Mouse (Mus musculus): ENCODE results near the gene Lpcat2b. TPM values are rescaled to one million over a fixed set of nuclear protein-coding genes. Genes with fewer than 3 reads are reported as not detected.

Lpcat2b gene
- total and polyA plus RNA-seq, 2 experiments, result not detected

- H3K36me3 ChIP-seq (ENCODE audit: control insufficient read depth, insufficient read depth, low read length), result no peaks in the 10 kb centered on the region
- no peak for TF ChIP-seq POLR2A (IDR thresholded peaks at IDR 0.05; ENCODE audit: extremely low read depth, insufficient read depth, low read length)
- no peak for TF ChIP-seq CTCF (IDR thresholded peaks at IDR 0.05; ENCODE audit: low read depth, low read length)
- no peak overlapping the region for H3K27ac ChIP-seq (replicated peaks; ENCODE audit: insufficient read depth, low read depth, low read length)
- 94% methylated on average over 5 of the region's 5 CpGs for WGBS
- H3K4me3 ChIP-seq (ENCODE audit: insufficient read depth, low read depth, low read length), result no peak overlapping the region
- H3K9ac ChIP-seq (ENCODE audit: low read depth, low read length), result no peak overlapping the region
- no peaks in the 10 kb centered on the region for H3K4me1 ChIP-seq (ENCODE audit: control insufficient read depth, insufficient read depth, low read length)
- H3K79me2 ChIP-seq (ENCODE audit: control insufficient read depth, insufficient read depth, low read length), result no peaks in the 10 kb centered on the region; the same call in 1 of the 2 replicates
- H3K27me3 ChIP-seq (ENCODE audit: control insufficient read depth, insufficient read depth, low read length), result no peaks in the 10 kb centered on the region
- no peak for DNase-seq (ENCODE audit: extremely low read depth, low read depth, low spot score)
Observed at GRCm38 (mm10) chr5:107449620-107450019, 18.3 kb downstream of the Lpcat2b start.

- Histone ChIP-seq H3K79me2 (ENCODE audit: control insufficient read depth, insufficient read depth, low read length) (no peaks in the 10 kb centered on the region; the same call in 1 of the 2 replicates), H3K27ac (replicated peaks; ENCODE audit: insufficient read depth, low read depth, low read length) (no peak overlapping the region), H3K9ac (ENCODE audit: low read depth, low read length) (no peak overlapping the region), H3K27me3 (ENCODE audit: control insufficient read depth, insufficient read depth, low read length) (no peaks in the 10 kb centered on the region), H3K36me3 (ENCODE audit: control insufficient read depth, insufficient read depth, low read length) (no peaks in the 10 kb centered on the region), H3K4me3 (ENCODE audit: insufficient read depth, low read depth, low read length) (no peak overlapping the region), H3K4me1 (ENCODE audit: control insufficient read depth, insufficient read depth, low read length) (no peaks in the 10 kb centered on the region)
- DNase-seq (ENCODE audit: extremely low read depth, low read depth, low spot score), result no peak
- TF ChIP-seq CTCF (IDR thresholded peaks at IDR 0.05; ENCODE audit: low read depth, low read length), result no peak
- TF ChIP-seq POLR2A (IDR thresholded peaks at IDR 0.05; ENCODE audit: extremely low read depth, insufficient read depth, low read length), result no peak
- WGBS, result 97% methylated on average over 5 of the region's 5 CpGs
Observed at GRCm38 (mm10) chr5:107450299-107450698, 18.9 kb downstream of the Lpcat2b start.

GRCm38 (mm10) chr5:107462147-107463076, 31.1 kb downstream of the Lpcat2b start:
- no peak for DNase-seq (ENCODE audit: extremely low read depth, low read depth, low spot score)
- H3K79me2 ChIP-seq (ENCODE audit: control insufficient read depth, insufficient read depth, low read length), result no peaks in the 10 kb centered on the region
- H3K27ac ChIP-seq (replicated peaks; ENCODE audit: insufficient read depth, low read depth, low read length), result no peak overlapping the region
- H3K36me3 ChIP-seq (ENCODE audit: control insufficient read depth, insufficient read depth, low read length), result no peaks in the 10 kb centered on the region
- no peaks in the 10 kb centered on the region for H3K4me1 ChIP-seq (ENCODE audit: control insufficient read depth, insufficient read depth, low read length)
- no peak overlapping the region for H3K9ac ChIP-seq (ENCODE audit: low read depth, low read length)
- 96% methylated on average over 4 of the region's 4 CpGs for WGBS
- H3K4me3 ChIP-seq (ENCODE audit: insufficient read depth, low read depth, low read length), result no peak overlapping the region
- TF ChIP-seq POLR2A (IDR thresholded peaks at IDR 0.05; ENCODE audit: extremely low read depth, insufficient read depth, low read length) (no peak), CTCF (IDR thresholded peaks at IDR 0.05; ENCODE audit: low read depth, low read length) (no peak)
- H3K27me3 ChIP-seq (ENCODE audit: control insufficient read depth, insufficient read depth, low read length), result no peaks in the 10 kb centered on the region

- Histone ChIP-seq H3K79me2 (ENCODE audit: control insufficient read depth, insufficient read depth, low read length) (no peaks in the 10 kb centered on the region), H3K36me3 (ENCODE audit: control insufficient read depth, insufficient read depth, low read length) (peaks cover 4% of the 10 kb centered on the region; the same call in 1 of the 2 replicates), H3K27ac (replicated peaks; ENCODE audit: insufficient read depth, low read depth, low read length) (no peak overlapping the region), H3K27me3 (ENCODE audit: control insufficient read depth, insufficient read depth, low read length) (no peaks in the 10 kb centered on the region), H3K4me3 (ENCODE audit: insufficient read depth, low read depth, low read length) (no peak overlapping the region), H3K4me1 (ENCODE audit: control insufficient read depth, insufficient read depth, low read length) (no peaks in the 10 kb centered on the region), H3K9ac (ENCODE audit: low read depth, low read length) (no peak overlapping the region)
- DNase-seq (ENCODE audit: extremely low read depth, low read depth, low spot score), result no peak
- TF ChIP-seq POLR2A (IDR thresholded peaks at IDR 0.05; ENCODE audit: extremely low read depth, insufficient read depth, low read length) (no peak), CTCF (IDR thresholded peaks at IDR 0.05; ENCODE audit: low read depth, low read length) (no peak)
- WGBS, result 79% methylated on average over 5 of the region's 5 CpGs
Observed at GRCm38 (mm10) chr5:107466501-107466900, 35.2 kb downstream of the Lpcat2b start.

- no peak for TF ChIP-seq POLR2A (IDR thresholded peaks at IDR 0.05; ENCODE audit: extremely low read depth, insufficient read depth, low read length)
- no peak for TF ChIP-seq CTCF (IDR thresholded peaks at IDR 0.05; ENCODE audit: low read depth, low read length)
- Histone ChIP-seq H3K27me3 (ENCODE audit: control insufficient read depth, insufficient read depth, low read length) (no peaks in the 10 kb centered on the region), H3K4me3 (ENCODE audit: insufficient read depth, low read depth, low read length) (no peak overlapping the region), H3K9ac (ENCODE audit: low read depth, low read length) (no peak overlapping the region), H3K79me2 (ENCODE audit: control insufficient read depth, insufficient read depth, low read length) (no peaks in the 10 kb centered on the region), H3K36me3 (ENCODE audit: control insufficient read depth, insufficient read depth, low read length) (peaks cover 4% of the 10 kb centered on the region; the same call in 1 of the 2 replicates), H3K4me1 (ENCODE audit: control insufficient read depth, insufficient read depth, low read length) (no peaks in the 10 kb centered on the region), H3K27ac (replicated peaks; ENCODE audit: insufficient read depth, low read depth, low read length) (no peak overlapping the region)
- no peak for DNase-seq (ENCODE audit: extremely low read depth, low read depth, low spot score)
- WGBS, result 91% methylated on average over 4 of the region's 4 CpGs
Observed at GRCm38 (mm10) chr5:107467098-107467497, 35.7 kb downstream of the Lpcat2b start.

All from liver, adult 2 months (tissue).